ENCODE assay signal across 8 mouse cellular contexts in the genomic region with DNA sequence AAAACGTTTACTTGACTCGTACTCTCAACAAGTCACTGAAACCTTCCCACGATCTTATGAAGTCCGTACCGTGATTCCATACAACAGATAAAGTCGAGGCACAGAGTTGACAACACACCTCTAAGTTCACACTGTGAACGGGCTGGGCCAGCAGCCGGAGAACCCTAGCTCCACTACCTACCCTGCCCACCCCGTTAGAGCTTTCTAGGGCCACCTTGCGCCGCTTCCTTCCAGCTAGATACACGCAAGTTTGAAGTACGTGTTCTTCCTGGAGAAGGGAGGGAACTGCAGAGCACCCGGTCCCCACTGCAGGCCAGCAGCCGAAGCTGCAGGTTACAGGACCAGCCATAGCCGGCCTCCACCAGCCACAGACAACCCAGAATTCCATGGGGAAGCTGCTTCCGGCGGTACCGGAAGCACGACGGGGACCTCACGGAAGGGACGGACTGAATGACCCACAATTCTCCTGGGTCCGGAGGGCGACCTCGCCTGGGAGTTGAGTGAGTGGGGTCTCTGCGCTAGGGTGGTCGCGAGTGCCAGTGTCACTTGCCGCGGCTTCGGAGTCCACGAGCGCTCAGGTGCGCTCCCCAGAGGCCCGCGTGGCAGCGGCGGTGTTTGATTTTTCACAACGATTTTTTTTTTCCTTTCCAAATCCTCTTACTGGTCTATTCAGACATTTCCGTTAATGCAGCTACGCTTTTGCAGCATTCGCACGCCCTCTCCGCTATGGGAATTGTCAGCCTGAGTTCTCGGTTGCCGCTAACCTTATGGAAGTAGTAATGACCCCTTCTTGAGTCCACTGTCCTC. TPM values are rescaled to one million over a fixed set of nuclear protein-coding genes. Genes with fewer than 3 reads are reported as not detected.
DNase-seq lines count a peak whose midpoint lies in the region; ATAC-seq and TF ChIP-seq lines count a peak whose summit lies in the region.

A gene (plus strand): TSS at position 421 of the 807 bp plus-strand sequence.

- peak within 1 kb of the TSS; percentile 76 for H3K9ac ChIP-seq in limb, embryonic 13.5 days
- peak within 1 kb of the TSS; percentile 69 for H3K9ac ChIP-seq in midbrain, embryonic 15.5 days

- H3K9me3 ChIP-seq in limb, embryonic 13.5 days = no peaks in the 10 kb centered on the region
- H3K9me3 ChIP-seq in midbrain, embryonic 15.5 days = no peaks in the 10 kb centered on the region

- no peaks in the 10 kb centered on the region for H3K27me3 ChIP-seq in limb, embryonic 13.5 days
- no peaks in the 10 kb centered on the region for H3K27me3 ChIP-seq in midbrain, embryonic 15.5 days (replicated peaks)

- no peaks in the 10 kb centered on the region; the same call in 1 of the 2 replicates for H3K4me1 ChIP-seq in bone marrow, adult 2 months (ENCODE audit: control insufficient read depth, insufficient read depth, low read length)
- no peaks in the 10 kb centered on the region for H3K4me1 ChIP-seq in embryonic fibroblast, embryonic 13.5 days (ENCODE audit: control insufficient read depth, insufficient read depth, low read length)
- H3K4me1 ChIP-seq in limb, embryonic 13.5 days = peaks cover 9% of the 10 kb centered on the region
- peaks cover 21% of the 10 kb centered on the region for H3K4me1 ChIP-seq in midbrain, embryonic 15.5 days

- WGBS in bone marrow, adult 2 months = 3% methylated on average over 47 of the region's 47 CpGs
- WGBS in limb, embryonic 13.5 days = 3% methylated on average over 47 of the region's 47 CpGs
- 3% methylated on average over 46 of the region's 47 CpGs for WGBS in midbrain, embryonic 15.5 days

- H3K36me3 ChIP-seq in limb, embryonic 13.5 days = peaks cover 14% of the 10 kb centered on the region
- peaks cover 8% of the 10 kb centered on the region for H3K36me3 ChIP-seq in midbrain, embryonic 15.5 days (replicated peaks)

- peak; percentile 93 for DNase-seq in A20 (ENCODE audit: low read depth, low spot score)
- DNase-seq in heart, adult 9 months (ENCODE audit: low spot score in 2 of 2) = peak; percentile 72 to 74
- peak; percentile 81 for DNase-seq in kidney, adult 9 months
- peak; percentile 51 to 61 for DNase-seq in spleen, adult 18-20 months

- peak within 1 kb of the TSS; percentile 46 for H3K27ac ChIP-seq in bone marrow, adult 2 months (ENCODE audit: control insufficient read depth, insufficient read depth, low read depth, low read length, poor library complexity)
- H3K27ac ChIP-seq in embryonic fibroblast, embryonic 13.5 days (ENCODE audit: insufficient read depth, low read length) = peak within 1 kb of the TSS; percentile 45
- peak within 1 kb of the TSS; percentile 80; the same call in 1 of the 2 replicates for H3K27ac ChIP-seq in limb, embryonic 13.5 days
- peak within 1 kb of the TSS; percentile 82 for H3K27ac ChIP-seq in midbrain, embryonic 15.5 days

- H3K4me2 ChIP-seq in limb, embryonic 13.5 days (replicated peaks) = peak within 1 kb of the TSS; percentile 66
- H3K4me2 ChIP-seq in midbrain, embryonic 15.5 days = peak within 1 kb of the TSS; percentile 70

- TF ChIP-seq CTCF in bone marrow, adult 2 months (IDR thresholded peaks at IDR 0.05; ENCODE audit: control insufficient read depth, insufficient read depth, low read length) = no peak
- no peak for TF ChIP-seq CTCF in embryonic fibroblast, embryonic 13.5 days (IDR thresholded peaks at IDR 0.05; ENCODE audit: borderline replicate concordance, insufficient read depth, low read length)

- H3K4me3 ChIP-seq in bone marrow, adult 2 months (replicated peaks; ENCODE audit: control insufficient read depth, low read depth, low read length) = peak within 1 kb of the TSS; percentile 81
- H3K4me3 ChIP-seq in embryonic fibroblast, embryonic 13.5 days (ENCODE audit: insufficient read depth, low read length) = peak within 1 kb of the TSS; percentile 69
- H3K4me3 ChIP-seq in limb, embryonic 13.5 days = peak within 1 kb of the TSS; percentile 70
- H3K4me3 ChIP-seq in midbrain, embryonic 15.5 days = peak within 1 kb of the TSS; percentile 60

- TF ChIP-seq POLR2A in bone marrow, adult 2 months (IDR thresholded peaks at IDR 0.05; ENCODE audit: borderline replicate concordance, control insufficient read depth, low read depth, low read length) = peak; percentile 81; the same call in 1 of the 2 replicates
- TF ChIP-seq POLR2A in embryonic fibroblast, embryonic 13.5 days (IDR thresholded peaks at IDR 0.05; ENCODE audit: low read depth, low read length) = peak; percentile 90

- peak; percentile 96 for ATAC-seq in limb, embryonic 13.5 days (ENCODE audit: low FRiP score, low read depth)
- peak; percentile 98 for ATAC-seq in midbrain, embryonic 15.5 days (replicated peaks)

RNA-seq across cellular contexts. Expression of the gene that starts here (rescaled TPM):
- polyA plus RNA-seq in bone marrow, adult 2 months (2011; ENCODE audit: insufficient read depth, insufficient read length, low replicate concordance, missing spikeins) = 14.8 and 17.8 TPM in 2 replicates
- polyA plus RNA-seq in embryonic fibroblast, embryonic 13.5 days (2011; ENCODE audit: insufficient read length, low read depth, missing spikeins) = 23.8 TPM in 2 replicates
- 54.1 and 56.2 TPM in 2 replicates for polyA plus RNA-seq in limb, embryonic 13.5 days (2015; fragmentation: Nextera tagmentation; extraction: Ambion mirVana)
- polyA plus RNA-seq in midbrain, embryonic 15.5 days (2015; fragmentation: Nextera tagmentation; extraction: Ambion mirVana) = 52.6 and 58.2 TPM in 2 replicates

Comparison
In these comparisons a context has a peak if more than half of its experiments do, and no peak if none do; other contexts are left out.
1. Peak in every context shown above with its lines: DNase-seq, ATAC-seq, H3K4me3 ChIP-seq and H3K27ac ChIP-seq.